Mouse (Mus musculus): Measurements from ENCODE around the gene Elmsan1.

DNA sequence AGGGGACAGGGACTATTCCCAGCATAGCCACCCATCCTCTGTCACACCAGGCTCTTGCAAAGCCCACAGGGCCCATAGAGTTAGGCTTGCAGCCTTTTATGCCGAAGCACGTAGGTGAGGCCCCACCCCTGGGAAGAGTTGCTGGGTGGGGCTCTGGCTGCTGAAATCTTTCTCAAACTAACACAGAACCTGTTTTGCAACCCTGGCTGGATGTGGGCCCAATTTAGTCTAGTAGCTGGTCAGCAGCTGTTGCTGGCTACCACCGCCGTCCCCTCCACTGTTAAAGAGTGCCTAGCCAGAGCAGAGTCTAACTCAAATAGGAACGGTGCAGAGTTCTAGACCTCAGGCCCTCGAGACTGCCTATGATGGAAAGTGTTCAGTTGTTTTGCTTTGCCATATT is 43.8 kb downstream of the Elmsan1 start:
- TF ChIP-seq MAFK (IDR thresholded peaks at IDR 0.05; ENCODE audit: insufficient read depth, low read depth, low read length) (no peak), ZNF384 (IDR thresholded peaks at IDR 0.05; ENCODE audit: low read depth, low read length) (no peak), CHD2 (IDR thresholded peaks at IDR 0.05; ENCODE audit: low read depth, low read length) (no peak), ZC3H11A (IDR thresholded peaks at IDR 0.05; ENCODE audit: borderline replicate concordance, low read depth, low read length) (no peak)

Data from ES-E14 (cell line).